Mouse (Mus musculus): Measurements from ENCODE around the gene Ikzf3. TPM values are rescaled to one million over a fixed set of nuclear protein-coding genes. Genes with fewer than 3 reads are reported as not detected.

Ikzf3 gene
- polyA plus RNA-seq, 1 experiment from 2014 or later = not detected

DNA sequence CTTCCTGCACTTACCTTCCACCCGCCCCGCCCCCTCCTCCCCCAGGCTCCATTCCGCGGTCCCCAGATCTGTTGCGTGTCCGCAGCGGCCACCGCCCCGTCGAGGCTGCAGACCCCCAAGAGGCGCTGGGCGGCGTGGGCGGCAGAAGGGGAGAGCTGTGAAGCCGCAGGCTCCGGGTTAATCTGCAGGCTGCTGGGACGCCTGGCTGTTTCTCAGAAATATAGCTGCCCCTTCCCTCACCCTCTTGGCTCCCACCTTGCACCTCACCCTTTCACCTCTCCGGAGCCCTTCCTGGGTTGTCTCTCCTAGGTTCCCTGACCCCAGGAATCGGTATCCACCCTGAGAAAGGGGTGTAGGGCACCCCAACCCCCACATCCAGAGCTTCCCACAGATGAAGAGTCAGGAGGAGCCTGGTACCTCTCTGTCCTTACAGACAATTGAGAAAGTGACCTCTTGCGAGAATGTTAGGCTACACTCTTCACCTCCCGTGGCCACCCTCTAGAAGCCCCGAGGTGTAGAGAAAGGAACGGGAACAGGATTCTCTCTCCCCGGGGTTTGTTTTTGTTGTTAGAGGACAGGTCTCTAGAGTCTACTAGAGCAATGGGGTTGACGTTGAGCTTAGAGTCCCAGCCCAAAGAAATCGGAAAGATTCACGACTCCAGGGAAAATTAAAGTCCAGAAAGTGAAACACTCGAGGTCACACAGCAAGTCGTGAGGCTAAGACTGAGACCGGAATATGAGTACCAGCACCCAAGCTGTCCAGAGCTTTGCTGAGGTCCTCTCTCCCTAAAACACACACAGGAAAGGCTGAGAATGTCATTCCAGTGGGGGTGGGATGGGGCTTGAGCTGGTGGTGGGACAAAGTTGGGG lies 87.5 kb downstream of the Ikzf3 start:
- Histone ChIP-seq H3K4me3 (ENCODE audit: low read depth, low read length) (peak overlapping the region; percentile 48), H3K9ac (ENCODE audit: low read length) (peak overlapping the region; percentile 67), H3K4me2 (ENCODE audit: low read depth, severe bottlenecking) (peak overlapping the region; percentile 80), H3K9me3 (ENCODE audit: control insufficient read depth, low read length) (no peaks in the 10 kb centered on the region), H3K36me3 (ENCODE audit: control insufficient read depth, insufficient read depth, low read length) (no peaks in the 10 kb centered on the region), H3K27ac (replicated peaks; ENCODE audit: low read depth, low read length) (no peak overlapping the region), H3K4me1 (ENCODE audit: control insufficient read depth, insufficient read depth, low read length) (peaks cover 3% of the 10 kb centered on the region; the same call in 1 of the 2 replicates), H3K27me3 (ENCODE audit: control insufficient read depth, insufficient read depth, low read length) (peaks cover 23% of the 10 kb centered on the region)
- DNase-seq (ENCODE audit: low spot score) (peak; percentile 27), ATAC-seq (ENCODE audit: insufficient number of reproducible peaks, low FRiP score, low TSS enrichment, low read depth) (0 out of 2 replicates have a peak, but pooled peaks have one; percentile 3)
- WGBS = 3% methylated on average over 24 of the region's 30 CpGs

DNA sequence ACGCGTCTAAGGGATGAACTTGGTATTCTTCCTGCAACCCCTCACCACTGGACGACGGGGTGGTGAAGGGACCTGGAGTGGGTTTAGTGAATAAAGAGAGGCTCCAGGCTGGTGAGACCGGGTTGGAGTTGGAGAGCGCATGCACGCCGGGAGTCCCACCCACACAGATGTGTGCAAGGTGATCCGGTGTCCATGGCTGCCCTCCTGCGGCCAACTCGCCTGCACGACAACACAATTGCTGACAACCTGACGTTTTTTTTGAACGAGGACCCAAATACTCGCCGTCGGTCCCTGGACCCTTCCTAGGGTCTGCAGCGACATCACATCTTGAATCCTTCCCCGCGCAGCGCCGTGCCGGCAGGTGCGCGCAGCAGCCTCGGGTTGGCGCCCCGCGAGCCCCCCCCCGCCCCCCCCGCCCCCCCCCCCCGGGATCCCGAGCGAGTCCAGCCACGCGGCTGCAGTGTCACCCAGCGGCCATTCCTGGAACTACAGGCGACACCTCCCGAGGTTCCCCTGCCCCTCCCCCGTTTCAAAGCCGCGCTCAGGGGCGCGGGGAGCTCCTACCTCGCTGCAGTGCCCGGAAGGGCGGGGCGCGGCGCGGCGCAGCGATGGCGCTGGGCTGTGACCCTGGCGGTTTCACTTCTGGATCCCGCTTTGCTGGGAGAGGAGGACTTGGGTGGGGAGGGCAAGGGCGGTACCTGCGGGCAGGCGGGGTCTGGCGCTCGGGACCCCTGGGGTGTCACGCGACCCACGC lies 88.3 kb downstream of the Ikzf3 start:
- WGBS = under 1% methylated on average over 47 of the region's 64 CpGs
- no peaks in the 10 kb centered on the region for H3K9me3 ChIP-seq (ENCODE audit: control insufficient read depth, low read length)
- H3K4me2 ChIP-seq (ENCODE audit: low read depth, severe bottlenecking) = peak overlapping the region; percentile 80
- H3K4me1 ChIP-seq (ENCODE audit: control insufficient read depth, insufficient read depth, low read length) = peaks cover 3% of the 10 kb centered on the region; the same call in 1 of the 2 replicates
- peak overlapping the region; percentile 67 for H3K9ac ChIP-seq (ENCODE audit: low read length)
- H3K27me3 ChIP-seq (ENCODE audit: control insufficient read depth, insufficient read depth, low read length) = peaks cover 23% of the 10 kb centered on the region
- no peak overlapping the region for H3K27ac ChIP-seq (replicated peaks; ENCODE audit: low read depth, low read length)
- peak; percentile 95 for DNase-seq (ENCODE audit: low spot score)
- H3K36me3 ChIP-seq (ENCODE audit: control insufficient read depth, insufficient read depth, low read length) = no peaks in the 10 kb centered on the region
- peak; percentile 76 for ATAC-seq (ENCODE audit: insufficient number of reproducible peaks, low FRiP score, low TSS enrichment, low read depth)
- peak overlapping the region; percentile 48 for H3K4me3 ChIP-seq (ENCODE audit: low read depth, low read length)

DNA sequence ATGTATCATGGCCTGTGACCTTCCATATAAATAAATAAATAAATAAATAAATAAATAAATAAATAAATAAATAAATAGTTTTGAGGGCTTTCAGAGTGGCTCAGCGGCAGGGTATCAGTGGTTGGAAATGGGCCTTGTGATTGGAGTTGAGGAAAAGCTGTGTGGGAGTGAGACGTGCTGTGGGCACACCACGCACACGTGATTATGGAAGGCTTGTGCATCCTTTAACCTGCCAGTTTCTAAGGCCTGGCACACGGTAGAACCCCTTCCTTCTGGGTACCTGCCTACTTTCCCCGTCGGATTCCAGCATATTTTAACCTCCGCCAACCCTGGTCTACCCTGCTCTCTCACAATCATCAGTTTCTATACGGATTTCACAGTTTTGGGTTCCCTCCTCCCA lies 88.9 kb downstream of the Ikzf3 start:
- 0 out of 2 replicates have a peak, but pooled peaks have one; percentile 5 for ATAC-seq (ENCODE audit: insufficient number of reproducible peaks, low FRiP score, low TSS enrichment, low read depth)
- H3K9ac ChIP-seq (ENCODE audit: low read length) = peak overlapping the region; percentile 34; the same call in 1 of the 2 replicates
- 25% methylated on average over 9 of the region's 9 CpGs for WGBS
- H3K4me2 ChIP-seq (ENCODE audit: low read depth, severe bottlenecking) = peak overlapping the region; percentile 80
- no peaks in the 10 kb centered on the region for H3K36me3 ChIP-seq (ENCODE audit: control insufficient read depth, insufficient read depth, low read length)
- peaks cover 23% of the 10 kb centered on the region for H3K27me3 ChIP-seq (ENCODE audit: control insufficient read depth, insufficient read depth, low read length)
- no peak for DNase-seq (ENCODE audit: low spot score)
- peaks cover 3% of the 10 kb centered on the region; the same call in 1 of the 2 replicates for H3K4me1 ChIP-seq (ENCODE audit: control insufficient read depth, insufficient read depth, low read length)
- peak overlapping the region; percentile 48 for H3K4me3 ChIP-seq (ENCODE audit: low read depth, low read length)
- H3K9me3 ChIP-seq (ENCODE audit: control insufficient read depth, low read length) = no peaks in the 10 kb centered on the region
- no peak overlapping the region for H3K27ac ChIP-seq (replicated peaks; ENCODE audit: low read depth, low read length)

- Histone ChIP-seq H3K27me3 (ENCODE audit: control insufficient read depth, insufficient read depth, low read length) (peaks cover 23% of the 10 kb centered on the region), H3K4me2 (ENCODE audit: low read depth, severe bottlenecking) (no peak overlapping the region), H3K9me3 (ENCODE audit: control insufficient read depth, low read length) (no peaks in the 10 kb centered on the region), H3K4me3 (ENCODE audit: low read depth, low read length) (no peak overlapping the region), H3K27ac (replicated peaks; ENCODE audit: low read depth, low read length) (no peak overlapping the region), H3K36me3 (ENCODE audit: control insufficient read depth, insufficient read depth, low read length) (no peaks in the 10 kb centered on the region), H3K9ac (ENCODE audit: low read length) (no peak overlapping the region), H3K4me1 (ENCODE audit: control insufficient read depth, insufficient read depth, low read length) (peaks cover 3% of the 10 kb centered on the region; the same call in 1 of the 2 replicates)
- DNase-seq (ENCODE audit: low spot score) (no peak), ATAC-seq (ENCODE audit: insufficient number of reproducible peaks, low FRiP score, low TSS enrichment, low read depth) (no peak)
- 80% methylated on average over 5 of the region's 5 CpGs for WGBS
Observed at GRCm38 (mm10) chr11:98456545-98456944, 89.3 kb downstream of the Ikzf3 start.

DNA sequence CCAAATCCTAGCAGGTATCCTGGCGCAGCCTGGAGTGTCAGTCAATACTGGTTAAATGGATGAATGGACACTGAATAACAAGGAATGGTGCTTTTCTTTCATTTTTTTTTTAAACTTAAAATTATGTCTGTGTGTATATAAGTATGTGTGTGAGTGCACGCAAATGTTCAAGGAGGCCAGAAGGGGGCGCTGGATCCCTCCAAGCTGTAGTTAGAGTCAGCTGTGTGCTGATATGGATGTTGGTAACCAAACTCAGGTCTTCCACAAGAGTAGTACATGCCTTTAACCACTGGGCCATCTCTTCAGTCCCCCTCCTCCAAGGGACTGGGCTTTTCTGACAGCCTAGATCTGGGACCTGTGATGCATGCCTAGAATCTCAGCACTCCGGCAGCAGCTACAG lies 90.3 kb downstream of the Ikzf3 start:
- Histone ChIP-seq H3K4me2 (ENCODE audit: low read depth, severe bottlenecking) (no peak overlapping the region), H3K9ac (ENCODE audit: low read length) (no peak overlapping the region), H3K27me3 (ENCODE audit: control insufficient read depth, insufficient read depth, low read length) (peaks cover 22% of the 10 kb centered on the region), H3K27ac (replicated peaks; ENCODE audit: low read depth, low read length) (no peak overlapping the region), H3K4me1 (ENCODE audit: control insufficient read depth, insufficient read depth, low read length) (peaks cover 3% of the 10 kb centered on the region; the same call in 1 of the 2 replicates), H3K9me3 (ENCODE audit: control insufficient read depth, low read length) (no peaks in the 10 kb centered on the region), H3K4me3 (ENCODE audit: low read depth, low read length) (no peak overlapping the region), H3K36me3 (ENCODE audit: control insufficient read depth, insufficient read depth, low read length) (no peaks in the 10 kb centered on the region)
- 82% methylated on average over 4 of the region's 4 CpGs for WGBS
- DNase-seq (ENCODE audit: low spot score) (no peak), ATAC-seq (ENCODE audit: insufficient number of reproducible peaks, low FRiP score, low TSS enrichment, low read depth) (no peak)

GRCm38 (mm10) chr11:98449921-98450771 lies 95.7 kb downstream of the Ikzf3 start:
- H3K36me3 ChIP-seq (ENCODE audit: control insufficient read depth, insufficient read depth, low read length) = no peaks in the 10 kb centered on the region
- H3K4me3 ChIP-seq (ENCODE audit: low read depth, low read length) = no peak overlapping the region
- no peak overlapping the region for H3K27ac ChIP-seq (replicated peaks; ENCODE audit: low read depth, low read length)
- H3K4me1 ChIP-seq (ENCODE audit: control insufficient read depth, insufficient read depth, low read length) = peaks cover 5% of the 10 kb centered on the region; the same call in 1 of the 2 replicates
- ATAC-seq (ENCODE audit: insufficient number of reproducible peaks, low FRiP score, low TSS enrichment, low read depth) (no peak), DNase-seq (ENCODE audit: low spot score) (no peak)
- no peaks in the 10 kb centered on the region for H3K9me3 ChIP-seq (ENCODE audit: control insufficient read depth, low read length)
- 87% methylated on average over 20 of the region's 20 CpGs for WGBS
- H3K4me2 ChIP-seq (ENCODE audit: low read depth, severe bottlenecking) = no peak overlapping the region
- H3K9ac ChIP-seq (ENCODE audit: low read length) = no peak overlapping the region
- peaks cover 14% of the 10 kb centered on the region; the same call in 1 of the 2 replicates for H3K27me3 ChIP-seq (ENCODE audit: control insufficient read depth, insufficient read depth, low read length)

GRCm38 (mm10) chr11:98449419-98449818 lies 96.4 kb downstream of the Ikzf3 start:
- H3K27ac ChIP-seq (replicated peaks; ENCODE audit: low read depth, low read length) = no peak overlapping the region
- H3K4me2 ChIP-seq (ENCODE audit: low read depth, severe bottlenecking) = no peak overlapping the region
- 89% methylated on average over 3 of the region's 3 CpGs for WGBS
- H3K36me3 ChIP-seq (ENCODE audit: control insufficient read depth, insufficient read depth, low read length) = no peaks in the 10 kb centered on the region
- H3K4me1 ChIP-seq (ENCODE audit: control insufficient read depth, insufficient read depth, low read length) = peaks cover 5% of the 10 kb centered on the region; the same call in 1 of the 2 replicates
- H3K27me3 ChIP-seq (ENCODE audit: control insufficient read depth, insufficient read depth, low read length) = peaks cover 14% of the 10 kb centered on the region; the same call in 1 of the 2 replicates
- no peak overlapping the region for H3K4me3 ChIP-seq (ENCODE audit: low read depth, low read length)
- ATAC-seq (ENCODE audit: insufficient number of reproducible peaks, low FRiP score, low TSS enrichment, low read depth) = no peak
- H3K9ac ChIP-seq (ENCODE audit: low read length) = no peak overlapping the region
- DNase-seq (ENCODE audit: low spot score) = no peak
- no peaks in the 10 kb centered on the region for H3K9me3 ChIP-seq (ENCODE audit: control insufficient read depth, low read length)
